Mouse (Mus musculus): ENCODE measurements at regions not wholly inside any gene's neighbourhood (a gene's known extent, or its start where the extent isn't known, plus 50 kb on each side); places are given as distances from the start of the nearest gene placed in this dataset.

DNA sequence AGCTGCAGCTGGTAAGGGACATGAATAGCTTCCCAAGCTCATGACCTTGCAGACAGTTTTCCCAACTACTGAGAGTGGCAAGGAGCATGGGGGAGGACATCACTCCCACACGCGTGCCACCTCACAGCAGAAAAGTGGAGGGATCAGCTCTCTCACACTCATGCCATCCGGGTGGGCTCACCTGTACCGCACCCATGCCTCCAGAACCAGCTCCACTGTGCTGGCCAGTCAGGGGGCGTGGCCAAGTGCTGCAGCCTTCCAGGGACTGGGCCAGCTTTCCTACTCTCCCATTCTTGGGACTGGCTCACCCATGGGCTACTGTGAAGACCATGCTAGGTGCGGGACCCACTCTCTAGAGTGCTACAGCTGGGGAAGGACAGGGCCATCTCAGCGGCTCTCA, 88.4 kb upstream of the Klf13 start:
- TF ChIP-seq CTCF (IDR thresholded peaks at IDR 0.05; ENCODE audit: borderline replicate concordance, insufficient read depth, low read depth, low read length) (no peak), POLR2A (IDR thresholded peaks at IDR 0.05; ENCODE audit: borderline replicate concordance, insufficient read depth, low read length) (no peak)

All from cerebellum, adult 2 months (tissue).